Mouse (Mus musculus): ENCODE data around the gene Rhoh. TPM values are rescaled to one million over a fixed set of nuclear protein-coding genes. Genes with fewer than 3 reads are reported as not detected.

Rhoh gene
- polyA plus RNA-seq, 1 experiment from 2014 or later, result 1.6 TPM

GRCm38 (mm10) chr5:65862217-65862927 lies 1.4 kb downstream of the Rhoh start:
- Histone ChIP-seq H3K9me3 (no peaks in the 10 kb centered on the region), H3K4me1 (peaks cover 3% of the 10 kb centered on the region; the same call in 1 of the 2 replicates), H3K27ac (no peak overlapping the region), H3K9ac (no peak overlapping the region), H3K4me3 (replicated peaks) (no peak overlapping the region), H3K4me2 (no peak overlapping the region), H3K27me3 (replicated peaks) (no peaks in the 10 kb centered on the region), H3K36me3 (no peaks in the 10 kb centered on the region)
- no peak for ATAC-seq (ENCODE audit: insufficient read depth, low FRiP score, low read depth)
- WGBS, result 94% methylated on average over 7 of the region's 7 CpGs

GRCm38 (mm10) chr5:65863349-65863749 lies 2.3 kb downstream of the Rhoh start:
- H3K27me3 ChIP-seq (replicated peaks), result no peaks in the 10 kb centered on the region
- H3K27ac ChIP-seq, result no peak overlapping the region
- ATAC-seq (ENCODE audit: insufficient read depth, low FRiP score, low read depth), result no peak
- H3K4me3 ChIP-seq (replicated peaks), result no peak overlapping the region; the same call in 1 of the 2 replicates
- no peak overlapping the region for H3K4me2 ChIP-seq
- no peaks in the 10 kb centered on the region for H3K9me3 ChIP-seq
- H3K36me3 ChIP-seq, result no peaks in the 10 kb centered on the region
- 72% methylated on average over 12 of the region's 12 CpGs for WGBS
- H3K4me1 ChIP-seq, result peaks cover 2% of the 10 kb centered on the region; the same call in 1 of the 2 replicates
- H3K9ac ChIP-seq, result no peak overlapping the region

- WGBS, result 89% methylated on average over 7 of the region's 7 CpGs
- H3K4me3 ChIP-seq (replicated peaks), result no peak overlapping the region
- ATAC-seq (ENCODE audit: insufficient read depth, low FRiP score, low read depth), result no peak
Observed at GRCm38 (mm10) chr5:65864486-65864885, 3.5 kb downstream of the Rhoh start.

GRCm38 (mm10) chr5:65864946-65865345 lies 3.9 kb downstream of the Rhoh start:
- Histone ChIP-seq H3K27me3 (replicated peaks) (no peaks in the 10 kb centered on the region), H3K9me3 (no peaks in the 10 kb centered on the region), H3K4me1 (no peaks in the 10 kb centered on the region), H3K27ac (no peak overlapping the region), H3K4me2 (no peak overlapping the region), H3K9ac (no peak overlapping the region), H3K36me3 (no peaks in the 10 kb centered on the region), H3K4me3 (replicated peaks) (no peak overlapping the region)
- no peak for ATAC-seq (ENCODE audit: insufficient read depth, low FRiP score, low read depth)
- 79% methylated on average over 3 of the region's 3 CpGs for WGBS

More at GRCm38 (mm10) chr5:65864486-65864885, 3.5 kb downstream of the Rhoh start:
- H3K27me3 ChIP-seq (replicated peaks), result no peaks in the 10 kb centered on the region
- H3K4me2 ChIP-seq, result no peak overlapping the region
- no peaks in the 10 kb centered on the region for H3K4me1 ChIP-seq
- H3K36me3 ChIP-seq, result no peaks in the 10 kb centered on the region
- H3K27ac ChIP-seq, result no peak overlapping the region
- no peak overlapping the region for H3K9ac ChIP-seq
- no peaks in the 10 kb centered on the region for H3K9me3 ChIP-seq

GRCm38 (mm10) chr5:65866591-65866990 lies 5.6 kb downstream of the Rhoh start:
- H3K4me2 ChIP-seq, result no peak overlapping the region
- no peak overlapping the region for H3K9ac ChIP-seq
- no peak overlapping the region for H3K4me3 ChIP-seq (replicated peaks)
- no peaks in the 10 kb centered on the region for H3K36me3 ChIP-seq
- H3K9me3 ChIP-seq, result no peaks in the 10 kb centered on the region
- H3K27ac ChIP-seq, result no peak overlapping the region
- 84% methylated on average over 6 of the region's 6 CpGs for WGBS
- H3K27me3 ChIP-seq (replicated peaks), result no peaks in the 10 kb centered on the region
- ATAC-seq (ENCODE audit: insufficient read depth, low FRiP score, low read depth), result no peak
- H3K4me1 ChIP-seq, result no peaks in the 10 kb centered on the region

GRCm38 (mm10) chr5:65867380-65868116 lies 6.5 kb downstream of the Rhoh start:
- no peaks in the 10 kb centered on the region for H3K4me1 ChIP-seq
- H3K36me3 ChIP-seq, result no peaks in the 10 kb centered on the region
- no peak overlapping the region for H3K4me2 ChIP-seq
- no peak overlapping the region for H3K4me3 ChIP-seq (replicated peaks)
- no peak overlapping the region for H3K27ac ChIP-seq
- 72% methylated on average over 7 of the region's 7 CpGs for WGBS
- H3K9ac ChIP-seq, result no peak overlapping the region
- H3K9me3 ChIP-seq, result no peaks in the 10 kb centered on the region
- no peaks in the 10 kb centered on the region for H3K27me3 ChIP-seq (replicated peaks)
- ATAC-seq (ENCODE audit: insufficient read depth, low FRiP score, low read depth), result no peak

- Histone ChIP-seq H3K4me3 (replicated peaks) (no peak overlapping the region), H3K27me3 (replicated peaks) (no peaks in the 10 kb centered on the region), H3K9me3 (no peaks in the 10 kb centered on the region), H3K27ac (no peak overlapping the region), H3K9ac (no peak overlapping the region), H3K36me3 (no peaks in the 10 kb centered on the region), H3K4me2 (no peak overlapping the region), H3K4me1 (no peaks in the 10 kb centered on the region)
- WGBS, result 72% methylated on average over 3 of the region's 3 CpGs
- ATAC-seq (ENCODE audit: insufficient read depth, low FRiP score, low read depth), result no peak
Observed at GRCm38 (mm10) chr5:65868419-65868818, 7.4 kb downstream of the Rhoh start.

- Histone ChIP-seq H3K4me3 (replicated peaks) (no peak overlapping the region), H3K9ac (no peak overlapping the region), H3K4me1 (no peaks in the 10 kb centered on the region), H3K4me2 (no peak overlapping the region), H3K36me3 (no peaks in the 10 kb centered on the region), H3K27ac (no peak overlapping the region), H3K9me3 (no peaks in the 10 kb centered on the region), H3K27me3 (replicated peaks) (no peaks in the 10 kb centered on the region)
- ATAC-seq (ENCODE audit: insufficient read depth, low FRiP score, low read depth), result no peak
- WGBS, result 89% methylated on average over 4 of the region's 4 CpGs
Observed at GRCm38 (mm10) chr5:65869660-65870059, 8.6 kb downstream of the Rhoh start.

- WGBS, result 85% methylated on average over 13 of the region's 13 CpGs
- no peak for ATAC-seq (ENCODE audit: insufficient read depth, low FRiP score, low read depth)
- no peaks in the 10 kb centered on the region for H3K36me3 ChIP-seq
Observed at GRCm38 (mm10) chr5:65871276-65871875, 10.4 kb downstream of the Rhoh start.

GRCm38 (mm10) chr5:65873212-65873611 lies 12.2 kb downstream of the Rhoh start:
- Histone ChIP-seq H3K27me3 (replicated peaks) (no peaks in the 10 kb centered on the region), H3K4me3 (replicated peaks) (no peak overlapping the region), H3K36me3 (no peaks in the 10 kb centered on the region), H3K4me2 (no peak overlapping the region), H3K27ac (no peak overlapping the region), H3K4me1 (no peaks in the 10 kb centered on the region), H3K9me3 (no peaks in the 10 kb centered on the region), H3K9ac (no peak overlapping the region)
- no peak for ATAC-seq (ENCODE audit: insufficient read depth, low FRiP score, low read depth)
- 61% methylated on average over 4 of the region's 4 CpGs for WGBS

More at GRCm38 (mm10) chr5:65871276-65871875, 10.4 kb downstream of the Rhoh start:
- Histone ChIP-seq H3K4me3 (replicated peaks) (no peak overlapping the region), H3K9ac (no peak overlapping the region), H3K4me1 (no peaks in the 10 kb centered on the region), H3K27me3 (replicated peaks) (no peaks in the 10 kb centered on the region), H3K27ac (no peak overlapping the region), H3K9me3 (no peaks in the 10 kb centered on the region), H3K4me2 (no peak overlapping the region)

- Histone ChIP-seq H3K36me3 (no peaks in the 10 kb centered on the region), H3K4me3 (replicated peaks) (no peak overlapping the region), H3K9me3 (no peaks in the 10 kb centered on the region), H3K27me3 (replicated peaks) (no peaks in the 10 kb centered on the region), H3K9ac (no peak overlapping the region), H3K4me2 (no peak overlapping the region), H3K4me1 (no peaks in the 10 kb centered on the region), H3K27ac (no peak overlapping the region)
- ATAC-seq (ENCODE audit: insufficient read depth, low FRiP score, low read depth), result no peak
- 89% methylated on average over 7 of the region's 7 CpGs for WGBS
Observed at GRCm38 (mm10) chr5:65875269-65875668, 14.3 kb downstream of the Rhoh start.

- Histone ChIP-seq H3K4me2 (no peak overlapping the region), H3K27ac (no peak overlapping the region), H3K4me1 (no peaks in the 10 kb centered on the region), H3K9me3 (no peaks in the 10 kb centered on the region), H3K9ac (no peak overlapping the region), H3K4me3 (replicated peaks) (no peak overlapping the region), H3K27me3 (replicated peaks) (no peaks in the 10 kb centered on the region), H3K36me3 (no peaks in the 10 kb centered on the region)
- ATAC-seq (ENCODE audit: insufficient read depth, low FRiP score, low read depth), result no peak
- WGBS, result 55% methylated on average over 3 of the region's 3 CpGs
Observed at GRCm38 (mm10) chr5:65878367-65878766, 17.4 kb downstream of the Rhoh start.
